Mouse (Mus musculus): ENCODE data around the gene Gm4792.

Gm4792 gene

DNA sequence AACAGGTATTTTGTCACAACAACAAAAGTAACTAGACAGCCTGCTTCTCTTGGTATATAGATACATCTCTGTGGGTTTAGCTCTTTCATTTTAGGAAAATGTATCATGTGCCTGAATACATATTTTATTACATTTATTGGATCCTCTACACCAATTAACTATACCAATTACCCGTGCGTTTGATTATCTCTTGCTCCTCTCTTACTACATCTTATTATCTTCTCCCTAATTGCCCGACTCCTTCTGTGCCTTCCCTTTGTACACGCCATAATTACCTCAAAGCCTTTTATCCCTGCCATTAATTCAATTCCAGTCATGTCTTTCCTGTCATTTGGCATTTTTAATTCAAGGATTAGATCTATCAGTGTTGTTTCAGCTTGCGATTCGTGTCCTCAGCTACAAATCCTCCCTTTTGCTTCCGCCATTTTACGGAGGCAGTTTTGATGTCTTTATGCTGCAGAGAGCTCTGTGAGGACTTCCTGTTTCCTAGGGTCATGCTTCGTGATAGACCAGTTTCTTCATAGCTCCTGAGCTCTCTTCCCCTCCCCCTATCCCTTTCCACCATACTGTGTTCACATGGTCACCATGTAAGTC lies 5.7 kb upstream of the Gm4792 start:
- DNase-seq (ENCODE audit: low read depth in 1 of 2, low spot score in 2 of 2): no peak

- DNase-seq (ENCODE audit: low read depth in 1 of 2, low spot score in 2 of 2): no peak
Observed at GRCm38 (mm10) chr10:94299301-94299700, 798 bp upstream of the Gm4792 start.

- DNase-seq (ENCODE audit: low read depth in 1 of 2, low spot score in 2 of 2): no peak
Observed at GRCm38 (mm10) chr10:94295923-94296605, 2.4 kb downstream of the Gm4792 start.

- no peak for DNase-seq (ENCODE audit: low read depth in 1 of 2, low spot score in 2 of 2)
Observed at GRCm38 (mm10) chr10:94294933-94295750, 3.4 kb downstream of the Gm4792 start.

GRCm38 (mm10) chr10:94294437-94294836 lies 4.1 kb downstream of the Gm4792 start:
- DNase-seq (ENCODE audit: low read depth in 1 of 2, low spot score in 2 of 2): no peak

DNA sequence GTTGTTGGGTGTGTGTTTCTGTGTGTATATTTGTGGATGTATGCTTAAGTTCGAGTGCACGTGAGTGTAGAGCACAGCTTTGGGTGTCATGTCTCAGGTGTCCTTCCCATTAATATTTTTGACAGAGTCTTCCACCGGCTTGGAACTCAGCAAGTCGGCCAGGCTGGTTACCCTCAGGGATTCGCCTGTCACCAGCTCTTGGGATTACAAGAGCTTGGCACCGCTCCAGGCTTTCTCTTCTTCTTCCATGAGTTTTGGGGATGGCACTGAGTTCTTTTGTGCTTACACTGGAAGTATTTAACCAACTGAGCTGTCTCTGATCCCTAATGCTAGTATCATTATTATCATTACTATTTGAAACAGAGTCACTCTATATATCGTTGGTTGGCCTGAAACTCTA lies 15.7 kb downstream of the Gm4792 start:
- DNase-seq (ENCODE audit: low read depth in 1 of 2, low spot score in 2 of 2): no peak

GRCm38 (mm10) chr10:94282179-94282578 lies 16.3 kb downstream of the Gm4792 start:
- no peak for DNase-seq (ENCODE audit: low read depth in 1 of 2, low spot score in 2 of 2)

- DNase-seq (ENCODE audit: low read depth in 1 of 2, low spot score in 2 of 2): no peak
Observed at GRCm38 (mm10) chr10:94276511-94276910, 22.0 kb downstream of the Gm4792 start.

DNA sequence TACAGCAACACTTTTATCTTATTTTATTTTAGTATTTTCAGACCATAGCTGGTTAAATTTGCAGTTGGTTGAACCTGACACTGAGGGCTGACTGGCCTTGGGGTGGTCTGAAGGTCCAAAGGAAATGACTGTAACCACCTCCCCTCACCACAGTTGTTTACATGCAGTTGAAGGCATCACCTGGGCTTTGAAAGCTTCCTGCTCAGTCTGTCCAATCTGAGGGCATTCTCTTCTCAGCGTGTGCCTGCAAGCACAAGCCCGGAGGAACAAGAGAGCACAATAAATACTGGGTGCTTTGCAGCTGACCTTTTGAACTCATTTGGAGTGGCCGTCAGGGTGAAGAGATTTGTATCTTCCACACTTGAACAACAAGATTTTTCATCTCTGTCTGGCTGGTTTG lies 23.2 kb downstream of the Gm4792 start:
- no peak for DNase-seq (ENCODE audit: low read depth in 1 of 2, low spot score in 2 of 2)

DNA sequence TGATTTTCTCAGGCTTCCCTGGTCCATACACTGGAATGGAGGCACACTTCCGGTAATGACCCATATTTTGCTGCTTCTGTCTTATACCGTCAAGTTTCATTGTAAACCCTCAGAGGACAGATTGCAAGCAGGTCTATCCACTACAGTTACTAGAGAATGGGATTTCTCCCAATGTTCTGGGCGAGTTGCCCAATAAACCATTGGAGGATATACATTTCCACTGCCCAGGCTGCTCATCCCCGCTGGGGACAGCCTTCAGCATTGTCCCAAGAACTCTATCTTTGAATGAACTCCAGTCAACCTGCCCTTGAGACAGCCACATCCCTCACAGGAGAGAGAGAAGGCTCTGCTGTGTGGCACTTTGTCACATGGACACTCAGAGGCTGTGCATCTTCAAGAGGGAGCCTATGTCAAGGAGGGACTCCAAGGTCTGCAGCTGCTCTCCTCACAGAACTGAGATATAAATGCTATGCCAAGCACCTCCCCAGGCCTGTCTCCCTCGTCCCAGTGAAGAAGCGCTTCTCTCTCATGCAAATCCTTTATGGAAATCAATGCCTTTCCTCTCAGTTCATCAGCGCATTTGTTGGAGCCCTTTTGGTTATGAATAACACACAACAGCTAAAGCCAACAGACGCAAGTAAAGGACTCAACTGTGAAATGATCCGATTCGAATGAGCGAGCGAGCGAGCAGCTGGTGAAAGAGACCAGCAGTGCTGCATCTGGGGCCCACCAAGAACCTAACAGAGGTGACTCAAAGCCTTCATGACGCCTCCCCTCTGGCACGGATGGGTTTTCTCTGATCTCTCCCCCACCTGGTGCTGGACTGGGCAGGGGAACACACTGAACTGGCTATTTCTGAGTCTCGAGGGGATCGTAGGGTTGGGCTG lies 32.6 kb downstream of the Gm4792 start:
- DNase-seq (ENCODE audit: low read depth in 1 of 2, low spot score in 2 of 2): no peak

GRCm38 (mm10) chr10:94263211-94263610 lies 35.3 kb downstream of the Gm4792 start:
- no peak for DNase-seq (ENCODE audit: low read depth in 1 of 2, low spot score in 2 of 2)

GRCm38 (mm10) chr10:94262646-94263045 lies 35.9 kb downstream of the Gm4792 start:
- no peak for DNase-seq (ENCODE audit: low read depth in 1 of 2, low spot score in 2 of 2)

DNA sequence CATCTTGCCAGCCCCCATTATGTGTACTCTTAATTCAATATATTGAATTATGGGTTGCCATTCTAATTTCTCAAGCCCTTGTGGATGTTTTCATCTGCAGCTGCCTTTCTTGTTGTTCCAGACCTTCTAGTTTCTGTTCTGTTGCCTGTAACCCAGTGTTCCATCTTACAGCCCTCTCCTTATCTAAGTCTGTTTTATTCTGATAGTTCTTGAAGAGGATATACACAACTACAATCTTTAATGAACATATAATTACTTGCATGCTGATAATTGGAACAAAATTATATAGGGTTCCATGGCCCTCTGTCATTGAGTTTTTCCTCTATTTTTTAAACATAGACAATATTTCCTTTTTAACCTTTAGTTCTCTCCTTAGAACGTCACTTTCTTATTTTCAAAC lies 38.0 kb downstream of the Gm4792 start:
- DNase-seq (ENCODE audit: low read depth in 1 of 2, low spot score in 2 of 2): no peak

DNA sequence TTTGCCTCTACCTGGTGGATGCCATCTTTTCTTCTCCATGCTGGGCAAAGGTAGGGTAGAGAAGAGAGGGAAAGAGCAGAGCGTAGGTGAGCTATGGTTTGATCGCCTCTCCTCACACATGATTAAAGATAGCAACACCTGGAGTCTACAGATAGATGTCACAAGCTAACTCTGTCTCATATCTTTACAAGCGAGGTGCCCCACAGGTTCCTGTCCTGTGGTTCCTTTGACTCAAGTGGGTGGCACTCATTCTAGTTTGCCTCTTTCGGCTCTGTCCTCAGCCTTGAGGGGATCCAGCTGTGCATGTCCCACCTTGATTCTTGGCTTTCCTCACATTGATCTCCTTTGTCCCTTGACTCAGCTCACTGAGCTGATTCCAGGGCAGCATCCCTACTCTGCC lies 42.0 kb downstream of the Gm4792 start:
- DNase-seq (ENCODE audit: low read depth in 1 of 2, low spot score in 2 of 2): no peak

DNA sequence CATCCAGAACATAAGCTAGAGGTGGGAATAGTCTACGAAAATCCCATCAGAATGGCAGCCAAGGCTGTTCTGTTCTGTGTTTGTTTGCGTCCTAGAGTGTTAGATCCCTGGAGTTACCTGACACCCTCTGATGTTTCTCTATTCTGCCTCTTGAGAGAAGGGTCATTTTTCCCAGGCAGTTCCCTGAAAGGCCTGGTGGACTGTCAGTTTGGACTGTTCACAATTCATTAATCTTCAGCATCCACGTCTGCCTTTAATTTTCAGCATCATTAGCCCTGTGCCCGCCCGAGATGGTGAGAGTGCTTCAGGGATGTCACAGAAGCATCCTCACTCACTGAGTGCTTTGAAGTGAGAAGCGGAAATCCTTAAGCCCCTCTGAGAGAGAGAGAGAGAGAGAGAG lies 42.8 kb downstream of the Gm4792 start:
- DNase-seq (ENCODE audit: low read depth in 1 of 2, low spot score in 2 of 2): no peak

DNA sequence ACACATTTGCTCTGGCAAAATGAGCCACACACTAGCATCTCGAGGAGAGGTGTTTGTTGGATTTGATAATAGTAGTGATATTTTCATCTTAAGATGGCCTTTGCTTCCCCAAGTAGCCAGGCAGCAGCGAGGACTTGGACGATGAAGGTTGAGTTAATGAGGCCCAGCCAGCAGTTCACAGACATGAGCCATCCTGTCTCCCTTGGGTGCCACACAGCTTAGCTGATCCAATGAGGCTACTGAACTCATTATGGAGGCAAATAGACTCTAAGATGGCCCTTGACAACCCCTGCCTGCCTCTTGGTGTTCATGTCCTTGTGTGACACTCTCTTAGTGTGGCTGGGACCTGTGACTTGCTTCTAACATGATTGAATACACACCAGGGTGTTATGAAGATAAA lies 43.7 kb downstream of the Gm4792 start:
- no peak for DNase-seq (ENCODE audit: low read depth in 1 of 2, low spot score in 2 of 2)

DNA sequence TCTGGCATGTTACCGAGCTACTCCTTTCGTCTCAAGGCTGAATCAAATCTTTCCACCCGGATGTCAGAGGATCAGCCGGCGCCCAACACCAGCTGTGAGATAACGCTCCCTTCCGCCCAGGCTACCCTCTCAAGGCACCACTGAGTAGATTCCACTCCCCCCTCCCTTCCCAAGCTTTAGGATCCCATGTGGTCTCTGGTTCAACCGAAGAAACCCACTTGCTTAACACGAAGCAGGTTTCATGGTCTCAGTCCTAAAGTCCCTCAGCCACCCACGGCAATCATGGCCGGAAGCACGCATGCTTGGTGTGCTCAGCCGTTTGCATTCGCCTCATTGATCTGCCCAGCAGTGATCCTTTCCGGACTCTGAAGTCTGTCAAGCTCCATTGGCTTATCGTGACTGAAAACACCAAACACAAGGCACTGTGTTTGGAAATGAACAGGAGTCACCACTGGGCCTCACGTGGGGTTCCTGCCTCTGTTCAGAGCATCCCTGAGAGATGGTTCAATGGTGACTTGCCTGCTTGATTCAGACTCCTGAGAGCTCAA lies 45.2 kb downstream of the Gm4792 start:
- DNase-seq (ENCODE audit: low read depth in 1 of 2, low spot score in 2 of 2): no peak

DNA sequence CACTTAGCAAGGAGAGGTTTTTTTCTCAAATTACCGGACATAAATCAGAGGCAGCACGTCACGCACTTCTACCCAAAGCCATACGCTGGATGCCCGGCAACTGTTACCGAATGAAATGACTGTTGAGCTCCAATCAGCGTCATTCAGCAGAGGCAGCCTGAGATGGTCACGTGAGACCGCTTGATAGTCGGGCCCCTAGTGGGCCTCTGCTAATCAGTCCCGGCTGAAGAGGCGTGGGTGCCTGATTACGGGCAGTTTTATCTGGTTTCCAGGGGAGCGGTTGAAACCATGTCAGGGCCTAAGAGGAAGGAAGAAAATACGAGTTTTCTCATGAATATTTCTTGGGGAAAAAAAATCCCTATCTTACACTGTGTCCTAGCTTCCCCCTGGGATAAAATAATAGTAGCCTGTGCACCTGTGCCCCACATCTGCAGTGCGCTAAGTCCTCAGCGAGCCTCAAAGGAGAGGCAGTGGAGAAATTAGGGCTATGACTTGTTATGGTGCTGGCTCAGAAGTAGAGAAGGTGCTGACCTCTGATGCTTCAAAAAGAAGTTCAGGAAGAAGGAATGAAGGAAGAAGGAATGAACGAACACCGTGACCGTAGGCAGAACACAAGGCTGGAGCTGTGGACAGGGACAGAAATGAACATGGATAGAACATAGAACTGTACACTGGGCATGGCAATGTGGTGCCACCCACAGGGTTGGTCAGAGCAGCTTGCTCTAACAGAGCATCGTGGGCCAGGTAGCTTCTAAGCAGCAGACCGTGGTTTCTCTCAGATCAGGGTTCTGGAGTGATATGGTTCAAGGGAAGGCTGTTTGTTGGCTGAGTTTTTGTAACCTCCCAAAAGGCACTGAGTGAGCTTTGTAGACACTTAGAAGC lies 48.7 kb downstream of the Gm4792 start:
- DNase-seq (ENCODE audit: low read depth in 1 of 2, low spot score in 2 of 2): no peak

GRCm38 (mm10) chr10:94247748-94248349 lies 50.7 kb downstream of the Gm4792 start:
- DNase-seq (ENCODE audit: low read depth in 1 of 2, low spot score in 2 of 2): no peak
